ENCODE assay signal across 8 mouse cellular contexts in the genomic region with DNA sequence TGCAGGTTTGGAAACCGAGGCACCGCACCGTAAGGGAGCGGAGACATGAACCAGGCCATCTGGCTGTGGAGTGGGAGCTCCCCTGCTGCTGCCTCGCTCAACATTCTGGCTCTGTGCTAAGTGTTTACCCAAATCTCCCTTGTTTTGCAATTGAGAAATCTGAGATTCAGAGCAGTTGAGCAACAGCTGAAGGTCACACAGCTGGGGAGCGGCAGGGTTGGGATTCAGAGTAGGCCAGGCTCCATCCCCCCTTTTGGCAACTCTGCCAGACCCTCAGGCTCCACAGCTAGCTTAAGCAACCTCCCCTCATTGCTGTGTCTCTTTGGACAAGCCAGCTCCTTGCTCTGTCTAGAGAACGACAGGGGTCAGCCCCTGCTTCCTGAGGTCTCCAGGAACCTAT. TPM values are rescaled to one million over a fixed set of nuclear protein-coding genes. Genes with fewer than 3 reads are reported as not detected.
A peak's percentile ranks its signal among the peaks of the same experiment; 100 is the strongest.
DNase-seq lines count a peak whose midpoint lies in the region; ATAC-seq and TF ChIP-seq lines count a peak whose summit lies in the region.

No protein-coding gene starts in this region.

- no peak overlapping the region for H3K4me2 ChIP-seq in intestine, embryonic 15.5 days (replicated peaks)
- H3K4me2 ChIP-seq in intestine, postnatal 0 days (replicated peaks; ENCODE audit: low read depth), result no peak overlapping the region
- H3K4me2 ChIP-seq in lung, embryonic 15.5 days, result no peak overlapping the region

- H3K4me3 ChIP-seq in intestine, embryonic 15.5 days (replicated peaks), result no peak overlapping the region
- H3K4me3 ChIP-seq in intestine, postnatal 0 days (ENCODE audit: low read depth, low read length), result no peak overlapping the region
- peak overlapping the region; percentile 39 for H3K4me3 ChIP-seq in E14TG2a.4 (replicated peaks; ENCODE audit: low read length)
- H3K4me3 ChIP-seq in brown adipose tissue, adult 24 weeks (ENCODE audit: insufficient read depth, low read depth, low read length), result no peak overlapping the region
- no peak overlapping the region for H3K4me3 ChIP-seq in lung, embryonic 15.5 days
- H3K4me3 ChIP-seq in left cerebral cortex, adult 2 months, result no peak overlapping the region

- H3K9me3 ChIP-seq in intestine, embryonic 15.5 days, result no peaks in the 10 kb centered on the region
- no peaks in the 10 kb centered on the region for H3K9me3 ChIP-seq in intestine, postnatal 0 days (ENCODE audit: control insufficient read depth)
- H3K9me3 ChIP-seq in E14TG2a.4 (ENCODE audit: low read length), result no peaks in the 10 kb centered on the region
- H3K9me3 ChIP-seq in lung, embryonic 15.5 days, result no peaks in the 10 kb centered on the region

- intact Hi-C loops in left cerebral cortex, adult 2 months (cut with DNase I), result no loop called here

- peaks cover 18% of the 10 kb centered on the region for H3K4me1 ChIP-seq in intestine, embryonic 15.5 days (replicated peaks)
- H3K4me1 ChIP-seq in intestine, postnatal 0 days (replicated peaks; ENCODE audit: control insufficient read depth, insufficient read depth, low read length), result 0 out of 2 replicates have a peak, but pooled peaks cover 3% of the 10 kb centered on the region
- peaks cover 86% of the 10 kb centered on the region for H3K4me1 ChIP-seq in E14TG2a.4 (replicated peaks; ENCODE audit: low read depth, low read length)
- peaks cover 8% of the 10 kb centered on the region for H3K4me1 ChIP-seq in brown adipose tissue, adult 24 weeks (ENCODE audit: control insufficient read depth, insufficient read depth, insufficient read length, low read length)
- peaks cover 43% of the 10 kb centered on the region for H3K4me1 ChIP-seq in lung, embryonic 15.5 days

- TF ChIP-seq CTCF in intestine, postnatal 0 days (IDR thresholded peaks at IDR 0.05; ENCODE audit: low read depth), result no peak
- no peak for TF ChIP-seq CTCF in E14TG2a.4 (conservative IDR thresholded peaks at IDR 0.05; ENCODE audit: low read length)
- TF ChIP-seq CTCF in left cerebral cortex, adult 2 months (IDR thresholded peaks at IDR 0.05), result no peak

- no peaks in the 10 kb centered on the region for H3K36me3 ChIP-seq in intestine, embryonic 15.5 days
- no peaks in the 10 kb centered on the region for H3K36me3 ChIP-seq in intestine, postnatal 0 days (ENCODE audit: control insufficient read depth, insufficient read depth)
- H3K36me3 ChIP-seq in E14TG2a.4 (ENCODE audit: insufficient read depth, low read length), result no peaks in the 10 kb centered on the region
- H3K36me3 ChIP-seq in lung, embryonic 15.5 days, result no peaks in the 10 kb centered on the region

- H3K27ac ChIP-seq in intestine, embryonic 15.5 days, result 0 out of 2 replicates have a peak overlapping the region, but pooled peaks have one; percentile 27
- no peak overlapping the region for H3K27ac ChIP-seq in intestine, postnatal 0 days (ENCODE audit: low read depth, low read length)
- peak overlapping the region; percentile 16 for H3K27ac ChIP-seq in brown adipose tissue, adult 24 weeks (replicated peaks; ENCODE audit: low read depth, low read length)
- peak overlapping the region; percentile 70; the same call in 1 of the 2 replicates for H3K27ac ChIP-seq in lung, embryonic 15.5 days
- no peak overlapping the region for H3K27ac ChIP-seq in left cerebral cortex, adult 2 months

- H3K9ac ChIP-seq in intestine, embryonic 15.5 days, result no peak overlapping the region
- no peak overlapping the region for H3K9ac ChIP-seq in intestine, postnatal 0 days (ENCODE audit: low read depth, low read length)
- H3K9ac ChIP-seq in lung, embryonic 15.5 days, result no peak overlapping the region

- no peaks in the 10 kb centered on the region for H3K27me3 ChIP-seq in intestine, embryonic 15.5 days (replicated peaks)
- no peaks in the 10 kb centered on the region for H3K27me3 ChIP-seq in intestine, postnatal 0 days (replicated peaks; ENCODE audit: control insufficient read depth, insufficient read depth, low read length)
- peaks cover 43% of the 10 kb centered on the region for H3K27me3 ChIP-seq in E14TG2a.4 (ENCODE audit: insufficient read depth, low read length)
- H3K27me3 ChIP-seq in lung, embryonic 15.5 days, result no peaks in the 10 kb centered on the region

- no peak for DNase-seq in left cerebral cortex, adult 18-20 months (ENCODE audit: low spot score in 2 of 2)
- DNase-seq in left cerebral cortex, adult 2 months (ENCODE audit: extremely low spot score in 1 of 2, low spot score in 2 of 2), result no peak
- DNase-seq in cerebellum, postnatal 4 days (ENCODE audit: low spot score in 2 of 2), result no peak

- 52% methylated on average over 7 of the region's 7 CpGs for WGBS in intestine, embryonic 15.5 days
- 60% methylated on average over 7 of the region's 7 CpGs for WGBS in intestine, postnatal 0 days
- WGBS in lung, embryonic 15.5 days, result 50% methylated on average over 7 of the region's 7 CpGs

- ATAC-seq in intestine, embryonic 15.5 days, result no peak
- ATAC-seq in intestine, postnatal 0 days, result no peak
- ATAC-seq in lung, embryonic 15.5 days (ENCODE audit: borderline replicate concordance, extremely low read depth, low FRiP score, low TSS enrichment), result peak; percentile 79

RNA-seq across cellular contexts. Expression of gene Ccr7, which starts 13.3 kb away (rescaled TPM):
- 0.43 and 0.87 TPM in 2 replicates for polyA plus RNA-seq in intestine, embryonic 15.5 days (2015; fragmentation: Nextera tagmentation; extraction: Ambion mirVana)
- 0.14 TPM in 1 of 2 replicates, not detected in the other for polyA plus RNA-seq in intestine, postnatal 0 days (2015; fragmentation: Nextera tagmentation; extraction: Ambion mirVana)
- polyA plus RNA-seq in brown adipose tissue, adult 24 weeks (2012; ENCODE audit: insufficient read depth, insufficient read length, missing spikeins), result not detected in 2 replicates
- 0.13 and 0.29 TPM in 2 replicates for polyA plus RNA-seq in lung, embryonic 15.5 days (2015; fragmentation: Nextera tagmentation; extraction: Ambion mirVana)
- total RNA-seq in left cerebral cortex, adult 18-20 months (2021), result under 1 TPM in 1 of 2 experiments, not detected in 1; 0.49 TPM
- total RNA-seq in left cerebral cortex, adult 2 months (2021), result not detected

RNA-seq across cellular contexts. Expression of gene Tns4, which starts 52.5 kb away (rescaled TPM):
- polyA plus RNA-seq in intestine, embryonic 15.5 days (2015; fragmentation: Nextera tagmentation; extraction: Ambion mirVana), result 0.58 and 0.93 TPM in 2 replicates
- polyA plus RNA-seq in intestine, postnatal 0 days (2015; fragmentation: Nextera tagmentation; extraction: Ambion mirVana), result 0.39 and 0.53 TPM in 2 replicates
- not detected in 2 replicates for polyA plus RNA-seq in brown adipose tissue, adult 24 weeks (2012; ENCODE audit: insufficient read depth, insufficient read length, missing spikeins)
- 0.21 and 0.42 TPM in 2 replicates for polyA plus RNA-seq in lung, embryonic 15.5 days (2015; fragmentation: Nextera tagmentation; extraction: Ambion mirVana)
- total RNA-seq in left cerebral cortex, adult 18-20 months (2021), result under 1 TPM; 0.14 to 0.16 TPM
- total RNA-seq in left cerebral cortex, adult 2 months (2021), result 1 to 10 TPM in 1 of 2 experiments, under 1 TPM in 1; 0.19 to 1.1 TPM

Comparison
In these comparisons a context has a peak if more than half of its experiments do, and no peak if none do; other contexts are left out.
1. H3K27ac ChIP-seq: peak in intestine, embryonic 15.5 days (single experiment), brown adipose tissue, adult 24 weeks (single experiment) and lung, embryonic 15.5 days (single experiment); none in intestine, postnatal 0 days (single experiment) and left cerebral cortex, adult 2 months (single experiment).